Comparison of ENCODE assay signal across 22 mouse cellular contexts in genomic region chr9:111644228-111644627, GRCm38 (mm10). TPM values are rescaled to one million over a fixed set of nuclear protein-coding genes. Genes with fewer than 3 reads are reported as not detected.
"Had no signal": no experiment of that assay in that cellular context is flagged by ENCODE, and none has a peak within 500 bp of the region (broad histone marks: within the 10 kb centered on the region; RNA-seq: fewer than 3 reads in every experiment).

No protein-coding gene starts in this region.

- H3K4me3 ChIP-seq: layer of hippocampus, adult 2 months; limb, embryonic 10.5 days; limb, embryonic 13.5 days; midbrain, embryonic 12.5 days; midbrain, embryonic 15.5 days; neural tube, embryonic 12.5 days; neural tube, embryonic 15.5 days; stomach, embryonic 15.5 days had no signal

- ATAC-seq: hindbrain, embryonic 16.5 days; liver, postnatal 0 days; lung, postnatal 0 days; midbrain, embryonic 15.5 days had no signal

- H3K4me1 ChIP-seq: limb, embryonic 10.5 days; midbrain, embryonic 12.5 days; midbrain, embryonic 15.5 days; neural tube, embryonic 12.5 days; neural tube, embryonic 15.5 days; stomach, embryonic 15.5 days had no signal

- H3K4me2 ChIP-seq: limb, embryonic 13.5 days; lung, embryonic 14.5 days; midbrain, embryonic 12.5 days; midbrain, embryonic 15.5 days; neural tube, embryonic 12.5 days; neural tube, embryonic 15.5 days; stomach, embryonic 15.5 days had no signal

- H3K9me3 ChIP-seq: limb, embryonic 10.5 days; limb, embryonic 13.5 days; midbrain, embryonic 12.5 days; midbrain, embryonic 15.5 days; neural tube, embryonic 12.5 days; neural tube, embryonic 15.5 days; stomach, embryonic 15.5 days had no signal

- H3K36me3 ChIP-seq: limb, embryonic 10.5 days; limb, embryonic 13.5 days; midbrain, embryonic 12.5 days; midbrain, embryonic 15.5 days; neural tube, embryonic 12.5 days; neural tube, embryonic 15.5 days; stomach, embryonic 15.5 days had no signal

- DNase-seq: kidney, postnatal 4 days; layer of hippocampus, adult 9-11 months; liver; liver, postnatal 0 days; lung, embryonic 14.5 days; retina, postnatal 1 day; right cerebral cortex, postnatal 25 days; spleen, adult 18-20 months; thymus, postnatal 36 days had no signal

- H3K27ac ChIP-seq: kidney, postnatal 0 days; layer of hippocampus, adult 2 months; limb, embryonic 10.5 days; limb, embryonic 13.5 days; liver, embryonic 14.5 days; macrophage; midbrain, embryonic 12.5 days; midbrain, embryonic 15.5 days; neural tube, embryonic 12.5 days; neural tube, embryonic 15.5 days; stomach, embryonic 15.5 days had no signal

- H3K27me3 ChIP-seq: limb, embryonic 13.5 days; midbrain, embryonic 12.5 days; midbrain, embryonic 15.5 days; neural tube, embryonic 12.5 days; neural tube, embryonic 15.5 days; stomach, embryonic 15.5 days had no signal

- H3K9ac ChIP-seq: limb, embryonic 13.5 days; liver, embryonic 14.5 days; liver, postnatal 0 days; lung, embryonic 14.5 days; midbrain, embryonic 12.5 days; midbrain, embryonic 15.5 days; neural tube, embryonic 12.5 days; neural tube, embryonic 15.5 days; stomach, embryonic 15.5 days had no signal

RNA-seq across cellular contexts. Expression of gene Stac, which starts 45.9 kb away (rescaled TPM):
- polyA plus RNA-seq: liver, postnatal 0 days; macrophage had no signal
